Mouse (Mus musculus) layer of hippocampus, postnatal 14 days (tissue): ENCODE measurements around the gene Galp. TPM values are rescaled to one million over a fixed set of nuclear protein-coding genes. Genes with fewer than 3 reads are reported as not detected.

Experiments used
- DNase-seq, 2 experiments: peaks; one replicate each; pipeline ENCODE4 v3.0.0; 2021 to 2022; ENCODE audit warnings: low spot score in 2 of 2, mixed read lengths in 1 of 2
- long read RNA-seq, 2 experiments: library from polyadenylated mRNA; stranded (forward); transcript quantifications; one replicate each; pipeline ENCODE4 v2.0.0; 2021
- total RNA-seq, 2 experiments: library from RNA; stranded (reverse); gene quantifications; 2 replicates each; pipeline ENCODE4 v1.2.3; 2021

Galp gene
- not detected for total RNA-seq
- long read RNA-seq, experiment 1, partial matches to known transcripts: 0 of 1 reads
- long read RNA-seq, experiment 1, other reads (novel, unspliced or antisense): 1 of 1 reads
- long read RNA-seq, experiment 2: 0 reads

GRCm38 (mm10) chr7:6196790-6197189, at the start of gene Galp:
TSS of gene Galp (plus strand) at chr7:6197090.
- no peak for DNase-seq

GRCm38 (mm10) chr7:6147688-6148087, 49.2 kb upstream of the Galp start:
- no peak for DNase-seq

- no peak for DNase-seq
These were observed 45.6 kb upstream of the Galp start for GRCm38 (mm10) chr7:6151266-6151665.

- DNase-seq: no peak
These were observed 44.9 kb upstream of the Galp start for GRCm38 (mm10) chr7:6152036-6152435.

GRCm38 (mm10) chr7:6153131-6153530, 43.8 kb upstream of the Galp start:
- no peak for DNase-seq

- no peak for DNase-seq
These were observed 42.7 kb upstream of the Galp start for GRCm38 (mm10) chr7:6154164-6154563.

GRCm38 (mm10) chr7:6155031-6155872, 41.6 kb upstream of the Galp start:
- peak; percentile 82 to 83 for DNase-seq

GRCm38 (mm10) chr7:6155901-6156411, 40.9 kb upstream of the Galp start, which contains the start of gene Zfp787:
TSS of gene Zfp787 (minus strand) at chr7:6155997.
- peak; percentile 97 to 99 for DNase-seq

- DNase-seq: no peak
These were observed 39.9 kb upstream of the Galp start for GRCm38 (mm10) chr7:6156901-6157472.

GRCm38 (mm10) chr7:6157479-6157878, 39.4 kb upstream of the Galp start:
- DNase-seq: no peak

GRCm38 (mm10) chr7:6159604-6160003, 37.3 kb upstream of the Galp start:
- no peak for DNase-seq

GRCm38 (mm10) chr7:6161541-6161940, 35.3 kb upstream of the Galp start:
- no peak for DNase-seq

GRCm38 (mm10) chr7:6162172-6162571, 34.7 kb upstream of the Galp start:
- DNase-seq: no peak

- DNase-seq: no peak
These were observed 32.2 kb upstream of the Galp start for GRCm38 (mm10) chr7:6164671-6165070.

GRCm38 (mm10) chr7:6169403-6169802, 27.5 kb upstream of the Galp start:
- no peak for DNase-seq

- DNase-seq: no peak
These were observed 26.5 kb upstream of the Galp start for GRCm38 (mm10) chr7:6170391-6170790.

GRCm38 (mm10) chr7:6170871-6171270, 26.0 kb upstream of the Galp start:
- DNase-seq: no peak

GRCm38 (mm10) chr7:6171444-6172005, 25.4 kb upstream of the Galp start:
- DNase-seq: peak; percentile 64 to 73

- peak; percentile 99 to 100 for DNase-seq
These were observed 24.8 kb upstream of the Galp start, which contains the start of gene Zfp444 for GRCm38 (mm10) chr7:6172006-6172649. TSS of gene Zfp444 (plus strand) at chr7:6172226.

- DNase-seq: peak; percentile 43 to 44
These were observed 24.1 kb upstream of the Galp start for GRCm38 (mm10) chr7:6172674-6173244.

GRCm38 (mm10) chr7:6173872-6174271, 23.0 kb upstream of the Galp start:
- DNase-seq: no peak
